Comparison of ENCODE assay signal across 8 mouse cellular contexts in genomic region chr12:85848164-85848958, GRCm38 (mm10). TPM values are rescaled to one million over a fixed set of nuclear protein-coding genes. Genes with fewer than 3 reads are reported as not detected.
DNase-seq lines count a peak whose midpoint lies in the region; ATAC-seq and TF ChIP-seq lines count a peak whose summit lies in the region.

No protein-coding gene starts in this region.

- H3K9me3 ChIP-seq in E14TG2a.4 (ENCODE audit: low read length) = no peaks in the 10 kb centered on the region
- no peaks in the 10 kb centered on the region for H3K9me3 ChIP-seq in heart, embryonic 11.5 days (replicated peaks; ENCODE audit: control insufficient read depth, low read length)

- DNase-seq in layer of hippocampus, adult 2 months (ENCODE audit: low spot score in 2 of 2) = peak in 1 of 2 experiments; percentile 23
- no peak for DNase-seq in layer of hippocampus, postnatal 14 days (ENCODE audit: low spot score in 2 of 2)
- DNase-seq in brain, adult 2 months (ENCODE audit: low read depth, low spot score) = peak; percentile 82
- peak; percentile 35 to 58 for DNase-seq in kidney, postnatal 36 days
- DNase-seq in urinary bladder, adult 2 months (ENCODE audit: low spot score) = no peak

- no peak overlapping the region for H3K9ac ChIP-seq in heart, embryonic 11.5 days (ENCODE audit: low read depth, low read length)

- peak; percentile 80 for TF ChIP-seq CTCF in layer of hippocampus, adult 2 months (conservative IDR thresholded peaks at IDR 0.05)
- peak; percentile 22; the same call in 1 of the 2 replicates for TF ChIP-seq CTCF in E14TG2a.4 (conservative IDR thresholded peaks at IDR 0.05; ENCODE audit: low read length)

- peaks cover 40% of the 10 kb centered on the region for H3K36me3 ChIP-seq in E14TG2a.4 (ENCODE audit: insufficient read depth, low read length)
- H3K36me3 ChIP-seq in heart, embryonic 11.5 days (ENCODE audit: control insufficient read depth, insufficient read depth, low read length) = no peaks in the 10 kb centered on the region

- H3K27ac ChIP-seq in layer of hippocampus, adult 2 months = peak overlapping the region; percentile 14; the same call in 1 of the 2 replicates
- no peak overlapping the region for H3K27ac ChIP-seq in heart, embryonic 11.5 days (ENCODE audit: low read depth, low read length)

- no peak overlapping the region for H3K4me3 ChIP-seq in layer of hippocampus, adult 2 months
- H3K4me3 ChIP-seq in E14TG2a.4 (replicated peaks; ENCODE audit: low read length) = no peak overlapping the region
- H3K4me3 ChIP-seq in heart, embryonic 11.5 days (ENCODE audit: low read depth, low read length) = no peak overlapping the region

- no peaks in the 10 kb centered on the region for H3K27me3 ChIP-seq in E14TG2a.4 (ENCODE audit: insufficient read depth, low read length)
- H3K27me3 ChIP-seq in heart, embryonic 11.5 days (ENCODE audit: control insufficient read depth, insufficient read depth, low read length) = no peaks in the 10 kb centered on the region

- WGBS in heart, embryonic 11.5 days (ENCODE audit: insufficient replicate concordance) = 78% methylated on average over 7 of the region's 7 CpGs

- H3K4me1 ChIP-seq in E14TG2a.4 (replicated peaks; ENCODE audit: low read depth, low read length) = no peaks in the 10 kb centered on the region
- no peaks in the 10 kb centered on the region for H3K4me1 ChIP-seq in heart, embryonic 11.5 days (ENCODE audit: control insufficient read depth, insufficient read depth, low read length)

- H3K4me2 ChIP-seq in heart, embryonic 11.5 days = no peak overlapping the region

- ATAC-seq in heart, embryonic 11.5 days (replicated peaks; ENCODE audit: insufficient number of reproducible peaks, low FRiP score, low TSS enrichment) = 0 out of 2 replicates have a peak, but pooled peaks have one; percentile 49
- ATAC-seq in megakaryocyte-erythroid progenitor cell, adult 5-6 weeks (replicated peaks; ENCODE audit: low FRiP score, low TSS enrichment, poor library complexity, severe bottlenecking) = peak; percentile 83

RNA-seq across cellular contexts. Expression of gene Ttll5, which starts 23.9 kb away (rescaled TPM):
- 10 to 100 TPM; 48.5 to 48.6 TPM for total RNA-seq in layer of hippocampus, adult 2 months (2021)
- 10 to 100 TPM; 42.3 to 47.3 TPM for total RNA-seq in layer of hippocampus, postnatal 14 days (2021)
- 12.6 and 16.2 TPM in 2 replicates for polyA plus RNA-seq in heart, embryonic 11.5 days (2014; fragmentation: Nextera tagmentation; extraction: Ambion mirVana)
- 31.2 and 32.1 TPM in 2 replicates for total RNA-seq in megakaryocyte-erythroid progenitor cell, adult 5-6 weeks (2014; fragmentation: Nextera tagmentation)
- total RNA-seq in megakaryocyte-erythroid progenitor cell, adult 5-6 weeks (2017) = 23.2 and 27.6 TPM in 2 replicates
- polyA plus RNA-seq in urinary bladder, adult 2 months (2012; rRNA removed) = 7.3 and 9.3 TPM in 2 replicates

RNA-seq across cellular contexts. Expression of gene Erg28, which starts 24.0 kb away (rescaled TPM):
- total RNA-seq in layer of hippocampus, adult 2 months (2021) = 10 to 100 TPM; 57.2 to 62.6 TPM
- 10 to 100 TPM; 62.4 to 64.4 TPM for total RNA-seq in layer of hippocampus, postnatal 14 days (2021)
- 90.0 and 94.5 TPM in 2 replicates for polyA plus RNA-seq in heart, embryonic 11.5 days (2014; fragmentation: Nextera tagmentation; extraction: Ambion mirVana)
- total RNA-seq in megakaryocyte-erythroid progenitor cell, adult 5-6 weeks (2014; fragmentation: Nextera tagmentation) = 61.2 and 68.7 TPM in 2 replicates
- 75.0 and 82.7 TPM in 2 replicates for total RNA-seq in megakaryocyte-erythroid progenitor cell, adult 5-6 weeks (2017)
- 44.2 and 60.2 TPM in 2 replicates for polyA plus RNA-seq in urinary bladder, adult 2 months (2012; rRNA removed)

Comparison
In these comparisons a context has a peak if more than half of its experiments do, and no peak if none do; other contexts are left out.
1. DNase-seq: peak in brain, adult 2 months (single experiment) and kidney, postnatal 36 days (2 of 2); none in layer of hippocampus, postnatal 14 days (0 of 2) and urinary bladder, adult 2 months (single experiment).